Mouse (Mus musculus): ENCODE data around the gene Itgb8.

GRCm38 (mm10) chr12:119165115-119165514 lies 73.5 kb downstream of the Itgb8 start:
- TF ChIP-seq CTCF (IDR thresholded peaks at IDR 0.05; ENCODE audit: control insufficient read depth, insufficient read depth, insufficient read length) (no peak), CEBPB (IDR thresholded peaks at IDR 0.05; ENCODE audit: low read depth) (no peak), FOSL1 (IDR thresholded peaks at IDR 0.05; ENCODE audit: insufficient read depth, low read length, poor library complexity, severe bottlenecking) (no peak), MYOG (IDR thresholded peaks at IDR 0.05; ENCODE audit: control insufficient read depth, extremely low read depth, insufficient read length) (no peak), USF1 (IDR thresholded peaks at IDR 0.05; ENCODE audit: low read depth) (no peak), MAX (IDR thresholded peaks at IDR 0.05) (no peak), MYOD1 (IDR thresholded peaks at IDR 0.05; ENCODE audit: control insufficient read depth, insufficient read length, low read depth) (no peak)

Measured in C2C12 (cell line).